Mouse (Mus musculus) spleen, adult 2 months (tissue): ENCODE measurements around the gene Dis3l2. TPM values are rescaled to one million over a fixed set of nuclear protein-coding genes. Genes with fewer than 3 reads are reported as not detected.

Experiments
- DNase-seq, 2 experiments: peaks; one replicate each; pipeline versions ENCODE4 v3.0.0 to v3.0.0-alpha.2; 2012 to 2021; ENCODE audit warnings: low spot score in 2 of 2, low read depth in 1 of 2
- H3K27ac ChIP-seq: fragments of 200-500 bp; 2 replicates; pipeline ENCODE4 v1.5.1; 2012; ENCODE audit warnings: low read length, inconsistent platforms; ENCODE audit not compliant: insufficient read depth
- H3K27me3 ChIP-seq: fragments of 200-500 bp; 2 replicates; pipeline ENCODE4 v1.6.1; 2012; ENCODE audit warnings: mild to moderate bottlenecking, moderate library complexity, low read length, inconsistent platforms; ENCODE audit not compliant: control insufficient read depth, insufficient read depth
- H3K36me3 ChIP-seq: fragments of 200-500 bp; 2 replicates; pipeline ENCODE4 v1.6.1; 2012; ENCODE audit warnings: mild to moderate bottlenecking, low read length, inconsistent platforms; ENCODE audit not compliant: control insufficient read depth, insufficient read depth
- H3K4me1 ChIP-seq: fragments of 200-500 bp; 2 replicates; pipeline ENCODE4 v1.6.1; 2011; ENCODE audit warnings: inconsistent platforms; ENCODE audit not compliant: control insufficient read depth, insufficient read depth, insufficient read length
- H3K4me3 ChIP-seq: fragments of 200-500 bp; 2 replicates; pipeline ENCODE4 v1.5.1; 2011; ENCODE audit warnings: mild to moderate bottlenecking, inconsistent platforms; ENCODE audit not compliant: insufficient read depth, insufficient read length; ENCODE audit errors: extremely low read depth
- CTCF ChIP-seq: fragments of 200-500 bp; IDR thresholded peaks from 2 replicates; pipeline ENCODE4 v1.5.1; 2011; ENCODE audit warnings: mild to moderate bottlenecking, inconsistent platforms; ENCODE audit not compliant: insufficient read depth, insufficient read length, insufficient replicate concordance; ENCODE audit errors: extremely low read depth
- POLR2A ChIP-seq: fragments of 200-500 bp; IDR thresholded peaks from 2 replicates; pipeline ENCODE4 v1.6.1; 2011; ENCODE audit warnings: low read depth, low read length, inconsistent platforms
- WGBS: fragments of 180-500 bp; shearing (Covaris S2); methylation state at CpG from one replicate; pipeline ENCODE4 v1.1.7; 2018; 5-methylcytosine and 5-hydroxymethylcytosine counted together
- polyA plus RNA-seq: library from polyadenylated mRNA; depleted of rRNA; stranded (reverse); fragments of >200 nt; gene quantifications from 2 replicates; pipeline ENCODE4 v1.2.3, GENCODE M21; 2012

Dis3l2 gene
- polyA plus RNA-seq, 1 experiment: 8.8 TPM

GRCm38 (mm10) chr1:87030652-87031051, 327.0 kb downstream of the Dis3l2 start:
- Histone ChIP-seq H3K36me3 (no peaks in the 10 kb centered on the region), H3K27me3 (no peaks in the 10 kb centered on the region), H3K4me1 (no peaks in the 10 kb centered on the region), H3K27ac (no peak overlapping the region), H3K4me3 (no peak overlapping the region)
- TF ChIP-seq POLR2A (no peak), CTCF (no peak)
- DNase-seq: no peak
- 95% methylated on average over 1 of the region's 1 CpGs for WGBS

- Histone ChIP-seq H3K36me3 (no peaks in the 10 kb centered on the region), H3K4me1 (0 out of 2 replicates have a peak, but pooled peaks cover 6% of the 10 kb centered on the region), H3K27ac (no peak overlapping the region), H3K4me3 (no peak overlapping the region), H3K27me3 (no peaks in the 10 kb centered on the region)
- no peak for DNase-seq
- 86% methylated on average over 7 of the region's 7 CpGs for WGBS
- no peak for TF ChIP-seq POLR2A
- TF ChIP-seq CTCF: no peak
Measured at GRCm38 (mm10) chr1:87032466-87032865, 328.9 kb downstream of the Dis3l2 start.

- no peaks in the 10 kb centered on the region for H3K27me3 ChIP-seq
- 0 out of 2 replicates have a peak, but pooled peaks cover 6% of the 10 kb centered on the region for H3K4me1 ChIP-seq
- no peak for DNase-seq
- no peaks in the 10 kb centered on the region for H3K36me3 ChIP-seq
- TF ChIP-seq POLR2A: no peak
- no peak for TF ChIP-seq CTCF
- H3K27ac ChIP-seq: peak overlapping the region; percentile 40
- H3K4me3 ChIP-seq: no peak overlapping the region
- 40% methylated on average over 4 of the region's 4 CpGs for WGBS
Measured at GRCm38 (mm10) chr1:87035532-87036161, 332.0 kb downstream of the Dis3l2 start.

- no peak for DNase-seq
- TF ChIP-seq POLR2A (no peak), CTCF (no peak)
- H3K27ac ChIP-seq: peak overlapping the region; percentile 40; the same call in 1 of the 2 replicates
- H3K27me3 ChIP-seq: no peaks in the 10 kb centered on the region
- H3K4me3 ChIP-seq: no peak overlapping the region
- WGBS: 91% methylated on average over 3 of the region's 3 CpGs
- 0 out of 2 replicates have a peak, but pooled peaks cover 6% of the 10 kb centered on the region for H3K4me1 ChIP-seq
- no peaks in the 10 kb centered on the region for H3K36me3 ChIP-seq
Measured at GRCm38 (mm10) chr1:87036334-87036733, 332.7 kb downstream of the Dis3l2 start.

- Histone ChIP-seq H3K4me3 (no peak overlapping the region), H3K36me3 (no peaks in the 10 kb centered on the region), H3K27ac (no peak overlapping the region), H3K4me1 (0 out of 2 replicates have a peak, but pooled peaks cover 6% of the 10 kb centered on the region), H3K27me3 (no peaks in the 10 kb centered on the region)
- no peak for TF ChIP-seq POLR2A
- no peak for TF ChIP-seq CTCF
- no peak for DNase-seq
- 91% methylated on average over 2 of the region's 2 CpGs for WGBS
Measured at GRCm38 (mm10) chr1:87038477-87039070, 335.0 kb downstream of the Dis3l2 start.

- Histone ChIP-seq H3K4me1 (0 out of 2 replicates have a peak, but pooled peaks cover 5% of the 10 kb centered on the region), H3K4me3 (no peak overlapping the region), H3K27me3 (no peaks in the 10 kb centered on the region), H3K36me3 (0 out of 2 replicates have a peak, but pooled peaks cover 3% of the 10 kb centered on the region), H3K27ac (no peak overlapping the region)
- no peak for TF ChIP-seq POLR2A
- TF ChIP-seq CTCF: peak; percentile 53; the same call in 1 of the 2 replicates
- peak in 1 of 2 experiments; percentile 54 for DNase-seq
- WGBS: 29% methylated on average over 3 of the region's 3 CpGs
Measured at GRCm38 (mm10) chr1:87041119-87041518, 337.5 kb downstream of the Dis3l2 start.

- Histone ChIP-seq H3K27ac (no peak overlapping the region), H3K4me3 (no peak overlapping the region), H3K27me3 (no peaks in the 10 kb centered on the region), H3K4me1 (no peaks in the 10 kb centered on the region), H3K36me3 (0 out of 2 replicates have a peak, but pooled peaks cover 3% of the 10 kb centered on the region)
- peak; percentile 84; the same call in 1 of the 2 replicates for TF ChIP-seq CTCF
- TF ChIP-seq POLR2A: no peak
- DNase-seq: peak in 1 of 2 experiments; percentile 49
- 0% methylated on average over 1 of the region's 1 CpGs for WGBS
Measured at GRCm38 (mm10) chr1:87041814-87042438, 338.3 kb downstream of the Dis3l2 start.
